Mouse (Mus musculus): ENCODE measurements around the gene Fbxl8. TPM values are rescaled to one million over a fixed set of nuclear protein-coding genes. Genes with fewer than 3 reads are reported as not detected.
A peak's percentile ranks its signal among the peaks of the same experiment; 100 is the strongest.

Fbxl8 gene
- polyA plus RNA-seq, 1 experiment from 2014 or later, result 1.8 TPM

DNA sequence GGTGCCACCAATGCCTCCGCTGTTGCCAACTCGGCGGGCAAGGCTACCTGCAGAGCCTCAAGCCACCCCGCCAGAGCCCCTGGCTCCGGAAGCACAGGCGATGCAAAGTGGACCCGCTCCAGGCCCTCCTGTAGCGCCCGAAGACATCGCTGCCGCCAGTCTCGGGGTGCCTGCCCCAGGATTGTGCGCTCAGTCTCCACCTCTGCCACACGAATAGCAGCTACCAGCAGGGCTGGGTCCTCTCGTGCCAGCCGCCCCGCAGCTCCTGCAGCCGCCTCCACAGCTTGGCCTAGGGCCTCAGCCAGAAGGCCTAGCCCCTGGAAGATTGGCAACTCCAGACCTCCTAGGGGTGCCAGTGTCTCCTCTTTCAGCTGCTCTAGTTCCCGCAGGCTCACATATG lies 29.0 kb downstream of the Fbxl8 start:
- no peak for DNase-seq (ENCODE audit: low spot score)
- WGBS, result 71% methylated on average over 19 of the region's 19 CpGs
- Histone ChIP-seq H3K4me3 (replicated peaks; ENCODE audit: low read depth, low read length) (no peak overlapping the region), H3K4me2 (ENCODE audit: low read length) (no peak overlapping the region), H3K36me3 (ENCODE audit: insufficient read depth, low read length) (no peaks in the 10 kb centered on the region), H3K27ac (no peak overlapping the region), H3K27me3 (ENCODE audit: insufficient read depth, low read length) (peaks cover 4% of the 10 kb centered on the region; the same call in 1 of the 2 replicates), H3K4me1 (replicated peaks; ENCODE audit: insufficient read depth, low read length) (peaks cover 21% of the 10 kb centered on the region), H3K9ac (ENCODE audit: low read depth, low read length) (no peak overlapping the region), H3K9me3 (replicated peaks; ENCODE audit: low read length) (no peaks in the 10 kb centered on the region)
- TF ChIP-seq CTCF (IDR thresholded peaks at IDR 0.05; ENCODE audit: low read depth), result no peak
- no peak for ATAC-seq (replicated peaks; ENCODE audit: low FRiP score, low read depth)

DNA sequence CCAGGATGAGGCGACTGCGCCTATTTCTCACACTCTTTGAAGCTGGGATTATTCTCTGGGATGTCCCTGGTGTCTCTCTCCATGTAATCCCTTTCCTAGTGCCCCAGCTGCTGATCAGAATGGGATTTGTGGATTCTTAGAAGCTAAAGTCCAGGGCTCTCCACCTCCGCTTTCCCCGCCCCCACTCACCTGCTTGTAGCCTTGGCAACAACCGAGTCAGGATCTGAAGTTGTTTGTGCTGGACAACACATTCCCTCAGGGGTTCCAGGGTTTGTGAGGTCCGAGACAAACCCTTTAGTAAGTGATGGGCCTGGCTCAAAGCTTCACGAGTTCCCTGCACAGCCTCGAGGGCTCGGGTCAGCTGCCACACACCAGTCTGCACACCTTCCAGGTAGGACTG lies 30.3 kb downstream of the Fbxl8 start:
- Histone ChIP-seq H3K4me3 (replicated peaks; ENCODE audit: low read depth, low read length) (0 out of 2 replicates have a peak overlapping the region, but pooled peaks have one; percentile 18), H3K27me3 (ENCODE audit: insufficient read depth, low read length) (peaks cover 4% of the 10 kb centered on the region; the same call in 1 of the 2 replicates), H3K27ac (no peak overlapping the region), H3K4me2 (ENCODE audit: low read length) (peak overlapping the region; percentile 23), H3K9me3 (replicated peaks; ENCODE audit: low read length) (no peaks in the 10 kb centered on the region), H3K4me1 (replicated peaks; ENCODE audit: insufficient read depth, low read length) (peaks cover 19% of the 10 kb centered on the region), H3K36me3 (ENCODE audit: insufficient read depth, low read length) (0 out of 2 replicates have a peak, but pooled peaks cover 4% of the 10 kb centered on the region), H3K9ac (ENCODE audit: low read depth, low read length) (no peak overlapping the region)
- no peak for ATAC-seq (replicated peaks; ENCODE audit: low FRiP score, low read depth)
- no peak for TF ChIP-seq CTCF (IDR thresholded peaks at IDR 0.05; ENCODE audit: low read depth)
- 68% methylated on average over 9 of the region's 9 CpGs for WGBS
- no peak for DNase-seq (ENCODE audit: low spot score)

DNA sequence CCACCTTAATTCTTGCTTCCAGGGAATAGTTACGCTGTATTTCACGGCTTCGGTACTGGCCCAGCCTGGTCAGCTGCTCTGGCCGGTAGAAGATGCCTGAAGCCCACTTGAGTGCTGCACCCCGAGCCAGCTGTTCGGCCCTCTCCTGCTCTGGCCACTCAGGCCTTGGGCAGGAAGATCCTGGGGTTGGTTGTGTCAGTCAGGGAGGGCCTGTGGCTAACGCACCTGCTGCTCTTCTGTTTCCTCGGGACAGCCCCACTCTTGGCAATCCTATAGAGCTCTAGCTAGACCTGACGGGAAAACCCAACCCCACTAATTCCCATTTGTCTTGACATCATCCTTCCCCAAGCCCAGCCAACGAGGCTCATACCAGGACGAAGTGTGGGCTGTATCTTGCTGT lies 30.8 kb downstream of the Fbxl8 start:
- Histone ChIP-seq H3K27me3 (ENCODE audit: insufficient read depth, low read length) (peaks cover 3% of the 10 kb centered on the region; the same call in 1 of the 2 replicates), H3K9ac (ENCODE audit: low read depth, low read length) (no peak overlapping the region), H3K36me3 (ENCODE audit: insufficient read depth, low read length) (peaks cover 8% of the 10 kb centered on the region), H3K4me2 (ENCODE audit: low read length) (peak overlapping the region; percentile 23), H3K4me3 (replicated peaks; ENCODE audit: low read depth, low read length) (peak overlapping the region; percentile 18; the same call in 1 of the 2 replicates), H3K9me3 (replicated peaks; ENCODE audit: low read length) (no peaks in the 10 kb centered on the region), H3K27ac (peak overlapping the region; percentile 76; the same call in 1 of the 2 replicates), H3K4me1 (replicated peaks; ENCODE audit: insufficient read depth, low read length) (peaks cover 14% of the 10 kb centered on the region)
- no peak for ATAC-seq (replicated peaks; ENCODE audit: low FRiP score, low read depth)
- WGBS, result 67% methylated on average over 11 of the region's 11 CpGs
- no peak for DNase-seq (ENCODE audit: low spot score)
- TF ChIP-seq CTCF (IDR thresholded peaks at IDR 0.05; ENCODE audit: low read depth), result no peak

DNA sequence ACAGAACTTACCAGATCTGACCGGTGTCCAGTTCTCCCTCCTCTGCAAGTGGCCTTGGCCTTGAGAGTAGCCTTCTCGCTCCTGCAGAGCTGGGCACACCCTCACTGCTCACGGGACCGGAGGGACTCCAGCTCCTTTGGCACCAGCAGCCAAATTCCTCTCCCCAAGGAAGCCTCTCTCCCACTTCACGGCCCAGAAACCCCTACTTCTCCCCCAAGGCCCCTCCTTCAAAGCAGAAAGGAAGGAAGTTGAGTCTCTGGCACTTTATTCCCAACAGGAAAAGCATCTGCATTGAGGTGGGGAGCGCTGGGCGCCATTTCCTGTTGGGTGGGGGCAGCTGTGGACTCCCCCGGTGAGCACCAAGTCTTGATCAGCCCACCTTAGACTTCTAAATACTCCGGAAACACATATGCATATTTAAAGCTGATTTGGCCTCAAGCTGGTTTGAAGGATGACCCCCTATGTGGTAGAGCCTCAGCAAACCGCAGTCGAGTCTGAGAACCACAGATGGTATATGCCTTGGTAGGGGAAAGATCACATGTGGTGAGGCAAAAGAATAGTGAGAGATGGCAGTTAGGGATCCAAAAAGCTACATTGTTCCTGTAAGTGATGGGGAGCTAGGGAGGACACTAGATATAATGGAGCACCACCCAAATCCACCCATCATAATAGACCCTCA lies 31.6 kb downstream of the Fbxl8 start, which contains the start of gene Exoc3l:
Gene Exoc3l, minus strand, starts transcription at position 207 of the 679 bp plus-strand sequence.
- WGBS, result 53% methylated on average over 11 of the region's 11 CpGs
- Histone ChIP-seq H3K36me3 (ENCODE audit: insufficient read depth, low read length) (peaks cover 16% of the 10 kb centered on the region), H3K27me3 (ENCODE audit: insufficient read depth, low read length) (no peaks in the 10 kb centered on the region), H3K4me1 (replicated peaks; ENCODE audit: insufficient read depth, low read length) (peaks cover 11% of the 10 kb centered on the region), H3K27ac (peak within 1 kb of the TSS; percentile 76), H3K4me3 (replicated peaks; ENCODE audit: low read depth, low read length) (peak within 1 kb of the TSS; percentile 95), H3K4me2 (ENCODE audit: low read length) (peak within 1 kb of the TSS; percentile 88), H3K9ac (ENCODE audit: low read depth, low read length) (0 out of 2 replicates have a peak within 1 kb of the TSS, but pooled peaks have one; percentile 13), H3K9me3 (replicated peaks; ENCODE audit: low read length) (no peaks in the 10 kb centered on the region)
- DNase-seq (ENCODE audit: low spot score) (peak; percentile 59), ATAC-seq (replicated peaks; ENCODE audit: low FRiP score, low read depth) (no peak)
- no peak for TF ChIP-seq CTCF (IDR thresholded peaks at IDR 0.05; ENCODE audit: low read depth)

DNA sequence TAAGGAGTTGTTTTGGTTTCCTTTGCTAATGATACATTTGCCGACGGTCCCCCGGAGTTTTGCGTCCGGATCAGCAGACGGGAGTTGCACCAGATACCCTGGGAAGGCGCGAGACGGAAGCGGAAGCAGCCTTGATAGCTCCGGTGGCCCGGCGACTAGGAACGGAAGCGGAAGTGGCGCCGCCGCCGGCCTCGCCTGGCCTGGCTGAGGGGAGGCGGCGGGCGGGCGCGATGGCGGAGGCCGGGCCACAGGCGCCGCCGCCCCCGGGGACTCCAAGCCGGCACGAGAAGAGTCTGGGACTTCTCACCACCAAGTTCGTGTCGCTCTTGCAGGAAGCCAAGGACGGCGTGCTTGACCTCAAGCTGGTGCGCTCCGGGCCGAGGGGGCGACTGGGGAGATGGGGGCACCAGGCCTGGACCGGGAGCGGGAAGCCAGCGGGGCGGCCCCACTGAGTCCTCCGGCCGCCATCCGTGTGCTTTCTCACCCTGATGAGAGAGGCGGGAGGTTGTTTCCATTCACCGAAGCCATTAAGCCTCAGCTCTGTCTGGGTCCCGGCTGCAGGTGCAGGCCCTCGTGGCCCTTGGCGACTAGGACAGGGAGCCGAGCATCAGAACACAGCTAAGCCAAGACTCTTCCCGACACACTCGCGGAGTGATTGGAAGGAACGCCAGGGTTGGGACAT lies 33.2 kb downstream of the Fbxl8 start, which contains the start of gene E2f4:
Gene E2f4, plus strand, starts transcription at position 153 of the 682 bp plus-strand sequence.
- peak within 1 kb of the TSS; percentile 95 for H3K9ac ChIP-seq (ENCODE audit: low read depth, low read length)
- H3K4me1 ChIP-seq (replicated peaks; ENCODE audit: insufficient read depth, low read length), result peaks cover 11% of the 10 kb centered on the region
- H3K9me3 ChIP-seq (replicated peaks; ENCODE audit: low read length), result no peaks in the 10 kb centered on the region
- ATAC-seq (replicated peaks; ENCODE audit: low FRiP score, low read depth) (peak; percentile 84), DNase-seq (ENCODE audit: low spot score) (peak; percentile 97)
- TF ChIP-seq CTCF (IDR thresholded peaks at IDR 0.05; ENCODE audit: low read depth), result no peak
- peaks cover 25% of the 10 kb centered on the region for H3K36me3 ChIP-seq (ENCODE audit: insufficient read depth, low read length)
- H3K27me3 ChIP-seq (ENCODE audit: insufficient read depth, low read length), result no peaks in the 10 kb centered on the region
- WGBS, result under 1% methylated on average over 58 of the region's 58 CpGs
- peak within 1 kb of the TSS; percentile 88 for H3K4me2 ChIP-seq (ENCODE audit: low read length)
- peak within 1 kb of the TSS; percentile 95 for H3K4me3 ChIP-seq (replicated peaks; ENCODE audit: low read depth, low read length)
- H3K27ac ChIP-seq, result peak within 1 kb of the TSS; percentile 79
